Mouse (Mus musculus) heart, postnatal 4 days (tissue): Measurements from ENCODE around the gene Gbx2. TPM values are rescaled to one million over a fixed set of nuclear protein-coding genes. Genes with fewer than 3 reads are reported as not detected.
A peak's percentile ranks its signal among the peaks of the same experiment; 100 is the strongest.

Source experiments
- DNase-seq: peaks from one replicate; pipeline ENCODE4 v3.0.0; 2021
- total RNA-seq, 2 experiments: library from RNA; stranded (reverse); gene quantifications; 2 replicates each; pipeline ENCODE4 v1.2.3; 2021

The Gbx2 gene
- total RNA-seq, 2 experiments from 2014 or later, result 0.16 TPM; not detected in 1

DNA sequence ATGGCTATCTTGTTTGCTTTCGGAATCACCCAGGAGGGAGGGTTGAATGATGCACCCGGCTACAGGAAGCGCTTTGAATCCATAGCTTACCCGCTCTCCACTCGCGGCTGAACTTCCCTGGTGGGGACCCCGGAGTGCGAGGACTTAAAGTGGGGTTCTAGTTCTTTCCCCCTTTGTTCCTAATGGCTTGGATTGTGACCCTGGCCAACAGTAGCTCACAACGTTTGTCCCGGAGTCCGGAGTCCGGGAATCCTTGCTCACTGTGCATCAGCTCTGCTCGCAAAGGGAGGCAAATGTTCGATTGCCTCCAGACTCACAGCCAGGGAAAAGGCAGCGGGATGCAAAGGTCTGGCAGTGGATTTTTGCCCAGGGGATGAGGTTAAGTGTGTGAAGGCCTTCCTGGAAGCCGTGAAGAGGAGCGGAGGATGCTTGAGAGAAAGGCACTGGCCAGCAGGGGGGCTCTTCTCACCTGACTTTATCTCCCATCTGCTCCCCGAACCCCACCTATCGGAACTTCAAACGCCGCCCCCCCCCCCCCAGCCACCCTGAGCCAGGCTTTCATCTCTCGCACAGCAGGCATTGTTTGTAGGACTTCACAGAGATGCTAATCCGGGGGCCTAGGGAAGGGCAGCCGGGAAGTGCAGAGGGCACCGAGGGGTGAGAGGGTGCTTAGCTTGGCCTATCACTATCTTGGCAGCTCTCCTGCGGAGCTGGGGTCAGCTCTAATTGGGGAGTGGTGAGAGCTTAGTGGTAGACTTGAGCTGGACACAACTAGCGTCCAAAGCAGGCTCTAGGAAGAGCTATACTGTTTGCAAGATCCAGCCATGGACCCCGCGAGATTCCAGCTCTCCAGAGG is 4.7 kb upstream of the Gbx2 start:
- DNase-seq, result no peak

DNA sequence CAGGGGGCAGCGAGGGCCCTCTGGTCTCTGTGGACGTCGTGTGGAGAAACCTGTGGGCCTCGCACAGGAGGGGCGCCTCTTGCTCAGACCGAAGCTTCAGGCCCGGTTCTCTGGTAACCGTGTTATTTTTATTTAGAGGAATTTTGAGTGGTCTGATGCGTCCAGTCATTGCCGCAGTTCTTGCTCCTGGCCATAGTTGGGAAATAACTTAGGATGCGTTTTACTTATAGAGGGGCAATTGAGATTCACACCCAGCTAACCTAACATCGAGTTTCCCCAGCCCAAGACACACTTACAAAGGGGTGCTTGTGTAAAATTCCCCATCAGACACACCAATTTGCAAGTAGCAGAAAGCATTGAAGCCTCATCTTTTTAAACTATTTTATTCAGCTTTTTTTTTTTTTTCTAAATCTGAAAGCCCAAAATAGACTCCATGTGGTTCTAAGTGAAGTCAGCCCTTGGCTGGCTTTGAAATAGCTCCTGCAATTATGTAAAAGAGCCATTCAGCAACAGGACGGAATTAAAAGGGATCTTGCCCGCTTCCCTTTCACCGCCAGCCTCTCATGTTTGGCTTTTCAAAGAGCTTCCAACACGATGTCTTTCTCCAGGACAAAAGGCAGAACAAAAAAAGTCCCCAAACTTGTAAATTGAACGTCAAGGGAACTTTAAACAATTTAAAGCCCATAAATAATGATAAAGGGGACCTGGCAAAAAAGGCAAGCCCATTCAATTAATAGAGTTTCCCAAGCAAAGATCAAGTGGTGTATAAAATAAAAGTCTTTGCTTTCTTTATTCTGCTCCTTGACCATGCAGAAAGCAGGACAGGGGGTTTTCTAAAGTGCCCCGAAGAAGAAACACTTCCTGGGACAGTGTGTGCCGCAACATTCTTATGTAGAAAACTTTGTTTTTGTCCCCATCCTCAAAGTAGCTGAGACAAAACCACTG is 3.6 kb upstream of the Gbx2 start:
- no peak for DNase-seq

GRCm38 (mm10) chr1:89933786-89934185 is 2.8 kb upstream of the Gbx2 start:
- no peak for DNase-seq

GRCm38 (mm10) chr1:89933028-89933427 is 2.0 kb upstream of the Gbx2 start:
- no peak for DNase-seq

DNA sequence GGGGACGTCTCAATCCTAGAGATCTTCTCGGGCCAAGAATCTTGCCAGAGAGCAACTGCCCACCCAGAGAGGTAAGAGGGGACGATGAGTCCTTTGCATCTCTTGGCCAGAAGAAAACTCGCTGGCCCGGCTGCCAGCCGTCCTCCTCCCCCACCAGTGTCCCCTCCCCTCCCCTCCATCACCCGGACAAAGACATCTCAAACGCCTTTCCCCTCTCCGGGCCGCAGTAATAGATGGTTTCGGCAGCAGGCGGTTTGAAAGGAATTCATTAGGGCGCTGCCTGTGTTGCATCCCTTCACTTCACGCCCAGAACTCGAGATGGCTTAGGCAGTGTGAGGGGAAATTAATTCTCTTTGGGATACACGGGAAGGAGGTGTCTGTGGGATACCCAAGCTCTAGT is 1.6 kb upstream of the Gbx2 start:
- DNase-seq, result no peak

GRCm38 (mm10) chr1:89932021-89932423 is 1.0 kb upstream of the Gbx2 start:
- no peak for DNase-seq

DNA sequence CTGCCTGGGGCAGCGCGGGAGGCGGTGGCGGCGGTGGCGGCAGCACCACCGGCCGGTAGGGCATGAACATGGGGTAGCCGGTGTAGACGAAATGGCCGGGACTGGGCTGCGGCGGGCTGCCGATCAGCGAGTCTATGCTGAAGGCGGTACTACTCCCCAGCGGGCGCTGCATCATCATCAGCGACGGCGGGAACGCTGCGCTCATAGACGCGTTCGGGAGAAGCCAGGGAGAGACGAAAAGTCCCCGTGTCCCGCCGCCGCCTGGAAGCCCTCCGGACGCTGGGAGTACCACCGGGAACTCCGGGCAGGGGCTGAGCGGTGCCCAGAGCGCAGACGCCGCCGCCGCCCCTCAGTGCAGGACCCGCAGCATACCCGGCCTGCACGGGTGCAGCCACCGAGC is 428 bp downstream of the Gbx2 start:
- DNase-seq, result no peak

DNA sequence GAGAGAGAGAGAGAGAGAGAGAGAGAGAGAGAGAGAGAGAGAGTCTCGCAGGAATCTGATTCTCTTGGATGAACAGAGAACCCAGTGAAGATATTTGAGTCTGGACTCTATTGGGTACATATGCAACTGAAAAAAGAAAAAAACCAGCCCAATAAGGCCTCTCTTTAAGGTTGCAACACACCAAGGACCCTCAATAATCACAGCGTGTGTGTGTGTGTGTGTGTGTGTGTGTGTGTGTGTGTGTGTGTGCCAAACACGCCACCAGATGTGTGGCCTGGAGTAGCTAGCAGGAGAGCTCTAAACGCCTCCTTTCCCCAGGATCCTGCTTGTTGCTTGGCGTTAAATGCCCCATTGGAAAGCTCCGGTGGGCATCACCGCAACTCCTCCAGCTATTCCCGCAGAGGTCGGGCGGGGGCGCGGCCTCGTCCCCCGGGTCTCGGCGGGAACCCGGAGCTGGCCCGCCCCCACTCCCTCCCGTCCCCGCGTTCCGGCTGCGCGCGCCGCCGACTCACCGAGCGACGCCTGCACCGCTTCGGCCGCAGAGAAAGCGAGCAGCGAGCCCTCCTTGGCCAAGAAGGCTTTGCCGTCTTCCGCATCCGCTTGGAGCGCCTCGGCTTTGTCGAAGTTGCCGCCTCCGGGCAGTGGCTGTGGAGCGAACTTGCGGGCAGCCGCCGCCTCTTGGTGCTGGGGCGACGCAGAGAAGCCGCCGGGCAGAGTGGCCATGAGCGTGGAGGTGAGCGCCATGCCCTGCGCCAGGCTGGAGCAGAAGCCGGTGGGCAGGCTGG is 1.1 kb downstream of the Gbx2 start:
- peak; percentile 43 for DNase-seq

- no peak for DNase-seq
Observed at GRCm38 (mm10) chr1:89929181-89929580, 1.8 kb downstream of the Gbx2 start.

DNA sequence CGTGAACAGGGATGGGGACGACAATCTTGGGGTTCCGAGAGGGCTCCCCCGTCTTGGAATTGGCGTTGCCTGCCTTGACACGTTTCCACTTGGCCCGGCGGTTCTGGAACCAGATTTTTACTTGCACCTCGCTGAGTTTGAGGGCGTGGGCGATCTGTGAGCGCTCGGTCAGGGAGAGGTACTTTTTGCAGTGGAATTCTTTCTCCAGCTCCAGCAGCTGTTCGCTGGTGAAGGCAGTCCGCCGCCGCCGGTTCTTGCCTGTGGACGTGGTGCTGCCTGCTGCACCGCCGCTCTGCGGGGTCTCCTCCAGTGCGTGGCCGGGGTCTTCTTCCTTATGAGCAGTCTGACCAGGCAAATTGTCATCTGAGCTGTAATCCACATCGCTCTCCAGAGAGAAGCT is 2.3 kb downstream of the Gbx2 start:
- no peak for DNase-seq

GRCm38 (mm10) chr1:89927061-89927661 is 3.8 kb downstream of the Gbx2 start:
- DNase-seq, result no peak

DNA sequence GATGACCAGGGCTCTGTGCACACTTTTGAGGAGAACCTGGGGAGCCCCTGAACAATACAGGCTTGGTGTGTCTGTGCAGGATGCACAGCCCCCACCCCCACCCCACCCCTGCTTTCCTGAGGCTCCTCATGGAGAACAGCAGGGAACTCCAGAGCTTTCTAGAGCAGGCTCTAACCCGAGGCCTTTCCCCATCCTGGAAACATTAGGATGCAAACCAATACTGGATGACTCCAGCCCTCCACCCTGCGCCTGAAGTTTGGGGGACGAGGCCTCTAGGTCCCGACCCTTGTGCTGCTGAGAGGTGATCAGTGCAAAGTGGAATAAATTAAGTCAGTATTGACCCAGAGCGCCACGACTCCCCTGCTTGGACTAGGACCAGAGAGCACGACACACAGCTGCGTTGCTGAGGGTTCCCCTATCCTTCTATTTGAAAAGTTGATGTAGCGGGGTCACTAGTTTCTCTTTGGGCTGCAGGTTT is 4.4 kb downstream of the Gbx2 start:
- no peak for DNase-seq

GRCm38 (mm10) chr1:89925501-89926190 is 5.3 kb downstream of the Gbx2 start:
- DNase-seq, result no peak

GRCm38 (mm10) chr1:89923642-89924020 is 7.3 kb downstream of the Gbx2 start:
- no peak for DNase-seq

GRCm38 (mm10) chr1:89922883-89923641 is 7.9 kb downstream of the Gbx2 start:
- no peak for DNase-seq

- no peak for DNase-seq
Observed at GRCm38 (mm10) chr1:89922282-89922681, 8.7 kb downstream of the Gbx2 start.

DNA sequence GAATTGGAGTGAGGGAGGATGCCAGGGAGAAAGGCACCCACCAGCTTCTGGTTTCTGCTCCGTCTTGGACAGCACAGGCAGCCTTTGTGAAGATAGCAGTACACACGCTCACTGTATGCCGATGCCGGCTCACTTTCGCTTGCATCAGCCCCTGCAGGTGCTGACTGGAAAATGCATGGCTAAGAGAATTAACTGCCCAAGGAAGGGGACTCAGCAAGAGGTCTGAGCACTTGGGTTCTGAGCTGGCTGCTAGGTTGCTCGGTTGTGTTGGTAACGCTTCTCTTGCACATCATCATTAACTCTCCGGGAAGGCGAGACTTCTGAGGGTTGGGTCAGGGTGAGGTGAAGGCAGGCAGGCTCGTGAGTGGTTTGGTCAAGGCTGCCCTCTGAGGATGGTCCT is 9.2 kb downstream of the Gbx2 start:
- DNase-seq, result no peak

GRCm38 (mm10) chr1:89919206-89919605 is 11.8 kb downstream of the Gbx2 start:
- DNase-seq, result no peak

DNA sequence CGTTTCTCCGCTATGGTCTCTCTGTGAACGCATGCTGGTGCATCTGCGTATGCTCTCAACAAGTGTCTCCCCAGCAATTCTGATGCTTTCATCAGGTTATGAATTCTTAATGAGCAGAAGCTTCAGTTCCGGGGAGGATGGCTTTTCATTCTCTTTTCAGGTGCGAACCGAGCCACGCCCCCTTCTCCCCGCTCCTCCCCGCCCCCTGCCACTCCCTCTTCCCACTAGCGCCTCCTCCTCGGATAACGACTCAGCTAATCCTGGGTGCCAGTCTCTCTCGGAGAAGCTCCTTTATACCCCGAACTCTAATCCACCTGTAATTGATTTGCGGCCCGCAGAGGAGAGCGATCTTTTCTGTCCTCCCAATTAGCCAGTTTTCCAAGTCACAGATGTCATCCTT is 12.9 kb downstream of the Gbx2 start:
- DNase-seq, result no peak

DNA sequence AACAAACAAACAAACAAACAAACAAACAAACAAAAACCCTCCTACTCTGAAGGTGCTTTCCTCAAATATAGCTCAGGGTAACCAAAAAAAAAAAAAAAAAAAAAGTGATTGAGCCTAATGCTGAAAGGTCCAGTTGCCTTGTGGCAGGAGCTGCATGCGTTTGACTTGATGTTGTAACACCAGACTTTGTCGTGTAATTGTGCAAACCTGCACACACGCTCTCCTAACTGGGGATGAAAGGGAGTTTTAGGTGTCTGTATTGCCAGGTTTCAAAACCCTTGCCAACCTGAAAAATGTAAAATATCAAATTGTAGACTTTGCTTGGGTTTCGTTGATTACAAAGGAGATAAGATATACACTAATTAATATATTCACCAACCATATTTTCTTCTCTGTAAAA is 17.4 kb downstream of the Gbx2 start:
- no peak for DNase-seq

GRCm38 (mm10) chr1:89912392-89912791 is 18.6 kb downstream of the Gbx2 start:
- DNase-seq, result peak; percentile 42
